Mouse (Mus musculus): ENCODE measurements around the gene Cfc1. TPM values are rescaled to one million over a fixed set of nuclear protein-coding genes. Genes with fewer than 3 reads are reported as not detected.

Cfc1 gene
- total RNA-seq, 2 experiments from 2014 or later = not detected

Other genes starting within 250 kb of the Cfc1 start
- 3.2 and 5.0 TPM in 2 replicates for gene Ccdc115, start 96.0 kb upstream of the Cfc1 start, total RNA-seq (2015; ENCODE audit: low replicate concordance)
- gene Ccdc115, start 96.0 kb upstream of the Cfc1 start, total RNA-seq (2017; ENCODE audit: low replicate concordance) = 4.6 and 8.3 TPM in 2 replicates
- gene Imp4, start 95.8 kb upstream of the Cfc1 start, total RNA-seq (2015; ENCODE audit: low replicate concordance) = 5.4 and 8.3 TPM in 2 replicates
- gene Imp4, start 95.8 kb upstream of the Cfc1 start, total RNA-seq (2017; ENCODE audit: low replicate concordance) = 2.6 and 8.3 TPM in 2 replicates
- 9.2 and 11.9 TPM in 2 replicates for gene Ptpn18, start 75.9 kb upstream of the Cfc1 start, total RNA-seq (2015; ENCODE audit: low replicate concordance)
- 39.5 and 42.1 TPM in 2 replicates for gene Ptpn18, start 75.9 kb upstream of the Cfc1 start, total RNA-seq (2017; ENCODE audit: low replicate concordance)
- not detected in 2 replicates for gene Prss39, start 37.2 kb upstream of the Cfc1 start, total RNA-seq (2015; ENCODE audit: low replicate concordance)
- gene Prss39, start 37.2 kb upstream of the Cfc1 start, total RNA-seq (2017; ENCODE audit: low replicate concordance) = not detected in 2 replicates
- not detected in 2 replicates for gene Prss40, start 25.3 kb downstream of the Cfc1 start, total RNA-seq (2015; ENCODE audit: low replicate concordance)
- not detected in 2 replicates for gene Prss40, start 25.3 kb downstream of the Cfc1 start, total RNA-seq (2017; ENCODE audit: low replicate concordance)
- gene Amer3, start 44.0 kb downstream of the Cfc1 start, total RNA-seq (2015; ENCODE audit: low replicate concordance) = not detected in 2 replicates
- not detected in 2 replicates for gene Amer3, start 44.0 kb downstream of the Cfc1 start, total RNA-seq (2017; ENCODE audit: low replicate concordance)

All from erythroid progenitor cell, adult 5-6 weeks (primary cell).